Mouse (Mus musculus) brain, embryonic 14.5 days (tissue): Measurements from ENCODE around the gene Gpr35.

Source experiments
- CTCF ChIP-seq: fragments of 200-500 bp; IDR thresholded peaks from 2 replicates; pipeline ENCODE4 v1.5.1; 2012; ENCODE audit warnings: inconsistent platforms, mild to moderate bottlenecking, moderate library complexity, borderline replicate concordance; ENCODE audit not compliant: insufficient read depth, insufficient read length; ENCODE audit errors: extremely low read depth
- POLR2A ChIP-seq: fragments of 200-500 bp; IDR thresholded peaks from 2 replicates; pipeline ENCODE4 v1.6.1; 2012; ENCODE audit warnings: mild to moderate bottlenecking, inconsistent platforms, borderline replicate concordance; ENCODE audit not compliant: poor library complexity, insufficient read depth, insufficient read length, severe bottlenecking; ENCODE audit errors: extremely low read depth

- TF ChIP-seq CTCF (no peak), POLR2A (no peak)
Measured at GRCm38 (mm10) chr1:92988894-92989293, 38.2 kb downstream of the Gpr35 start.
